Comparison of ENCODE assay signal across 8 mouse cellular contexts in the genomic region with DNA sequence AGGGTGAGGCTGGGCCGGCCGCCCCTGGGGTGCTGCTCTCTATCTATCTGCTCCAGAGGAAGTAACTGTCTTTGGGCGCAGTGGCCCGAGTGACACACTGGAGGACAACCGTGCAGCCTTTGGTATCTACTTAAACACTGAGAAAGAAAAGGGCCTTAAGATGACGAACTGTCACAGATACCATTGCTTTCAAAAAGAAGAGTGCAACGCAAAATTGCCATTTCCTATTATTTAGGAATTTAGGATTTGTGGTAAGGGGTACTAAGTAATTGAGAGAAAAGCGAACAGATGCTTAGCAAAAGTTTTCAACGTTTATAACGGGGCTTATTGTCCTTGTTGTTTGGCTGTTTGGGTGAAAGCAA.
DNase-seq lines count a peak whose midpoint lies in the region; ATAC-seq and TF ChIP-seq lines count a peak whose summit lies in the region.

No protein-coding gene starts in this region.

- no peaks in the 10 kb centered on the region for H3K27me3 ChIP-seq in heart, embryonic 11.5 days (ENCODE audit: control insufficient read depth, insufficient read depth, low read length)
- H3K27me3 ChIP-seq in ES-Bruce4 (ENCODE audit: control insufficient read depth, insufficient read depth, low read length, poor library complexity, severe bottlenecking) = peaks cover 6% of the 10 kb centered on the region
- H3K27me3 ChIP-seq in forebrain, postnatal 0 days (ENCODE audit: insufficient read depth, low read length) = no peaks in the 10 kb centered on the region

- H3K36me3 ChIP-seq in heart, embryonic 11.5 days (ENCODE audit: control insufficient read depth, insufficient read depth, low read length) = no peaks in the 10 kb centered on the region
- H3K36me3 ChIP-seq in ES-Bruce4 (ENCODE audit: control insufficient read depth, insufficient read depth, low read length, poor library complexity, severe bottlenecking) = no peaks in the 10 kb centered on the region
- no peaks in the 10 kb centered on the region for H3K36me3 ChIP-seq in forebrain, postnatal 0 days (ENCODE audit: insufficient read depth)

- H3K9me3 ChIP-seq in heart, embryonic 11.5 days (replicated peaks; ENCODE audit: control insufficient read depth, low read length) = no peaks in the 10 kb centered on the region
- H3K9me3 ChIP-seq in ES-Bruce4 (replicated peaks; ENCODE audit: control insufficient read depth, insufficient read depth, low read length, poor library complexity, severe bottlenecking) = no peaks in the 10 kb centered on the region
- H3K9me3 ChIP-seq in forebrain, postnatal 0 days (ENCODE audit: low read length) = no peaks in the 10 kb centered on the region

- intact Hi-C loops in left cerebral cortex, postnatal 10 days (cut with DNase I) = loop anchor here (10.0 kb wide), 1 partner anchor 148 kb away; no protein-coding TSS in a partner anchor

- peak overlapping the region; percentile 91; the same call in 1 of the 2 replicates for H3K27ac ChIP-seq in heart, embryonic 11.5 days (ENCODE audit: low read depth, low read length)
- no peak overlapping the region for H3K27ac ChIP-seq in ES-Bruce4 (ENCODE audit: insufficient read depth, low read length)
- peak overlapping the region; percentile 100 for H3K27ac ChIP-seq in forebrain, postnatal 0 days (ENCODE audit: low read depth, low read length)

- no peak; the same call in 1 of the 2 replicates for ATAC-seq in heart, embryonic 11.5 days (replicated peaks; ENCODE audit: insufficient number of reproducible peaks, low FRiP score, low TSS enrichment)
- peak; percentile 17 for ATAC-seq in forebrain, postnatal 0 days
- ATAC-seq in erythroid progenitor cell, adult 5-6 weeks (replicated peaks; ENCODE audit: low FRiP score, poor library complexity, severe bottlenecking) = no peak

- no peak for TF ChIP-seq EP300 in ES-Bruce4 (IDR thresholded peaks at IDR 0.05; ENCODE audit: insufficient read depth, low read depth, low read length)

- peak overlapping the region; percentile 86 for H3K9ac ChIP-seq in heart, embryonic 11.5 days (ENCODE audit: low read depth, low read length)
- H3K9ac ChIP-seq in ES-Bruce4 (ENCODE audit: low read depth, poor library complexity, severe bottlenecking) = peak overlapping the region; percentile 59
- peak overlapping the region; percentile 99 for H3K9ac ChIP-seq in forebrain, postnatal 0 days

- no peak for DNase-seq in heart, postnatal 4 days
- DNase-seq in forebrain, postnatal 0 days = peak; percentile 74
- peak; percentile 17 for DNase-seq in lung, postnatal 36 days
- no peak for DNase-seq in left cerebral cortex, postnatal 10 days (ENCODE audit: extremely low spot score in 1 of 2, low spot score in 2 of 2)
- DNase-seq in adrenal gland, postnatal 36 days = no peak

- peaks cover 3% of the 10 kb centered on the region; the same call in 1 of the 2 replicates for H3K4me1 ChIP-seq in heart, embryonic 11.5 days (ENCODE audit: control insufficient read depth, insufficient read depth, low read length)
- H3K4me1 ChIP-seq in ES-Bruce4 (ENCODE audit: control insufficient read depth, insufficient read depth, low read length) = no peaks in the 10 kb centered on the region
- H3K4me1 ChIP-seq in forebrain, postnatal 0 days (ENCODE audit: insufficient read depth) = peaks cover 30% of the 10 kb centered on the region

- WGBS in heart, embryonic 11.5 days (ENCODE audit: insufficient replicate concordance) = 10% methylated on average over 10 of the region's 10 CpGs
- WGBS in forebrain, postnatal 0 days = 5% methylated on average over 10 of the region's 10 CpGs

- peak overlapping the region; percentile 83 for H3K4me3 ChIP-seq in heart, embryonic 11.5 days (ENCODE audit: low read depth, low read length)
- peak overlapping the region; percentile 35 for H3K4me3 ChIP-seq in ES-Bruce4 (ENCODE audit: low read depth, low read length)
- H3K4me3 ChIP-seq in forebrain, postnatal 0 days (ENCODE audit: low read depth, low read length) = peak overlapping the region; percentile 87

- H3K4me2 ChIP-seq in heart, embryonic 11.5 days = peak overlapping the region; percentile 83
- peak overlapping the region; percentile 88 for H3K4me2 ChIP-seq in forebrain, postnatal 0 days (ENCODE audit: low read depth)

- no peak for TF ChIP-seq CTCF in ES-Bruce4 (IDR thresholded peaks at IDR 0.05; ENCODE audit: low read depth, low read length)
- no peak for TF ChIP-seq CTCF in forebrain, postnatal 0 days (IDR thresholded peaks at IDR 0.05; ENCODE audit: low read depth)

- TF ChIP-seq POLR2A in ES-Bruce4 (IDR thresholded peaks at IDR 0.05; ENCODE audit: insufficient read depth, low read length) = no peak

Comparison
In these comparisons a context has a peak if more than half of its experiments do, and no peak if none do; other contexts are left out.
1. H3K4me3 ChIP-seq: peak in every context shown above with its lines; median percentile 87 in forebrain, postnatal 0 days; 83 in heart, embryonic 11.5 days; 35 in ES-Bruce4.
2. DNase-seq: peak in forebrain, postnatal 0 days (single experiment) and lung, postnatal 36 days (single experiment); none in heart, postnatal 4 days (single experiment), left cerebral cortex, postnatal 10 days (0 of 2) and adrenal gland, postnatal 36 days (0 of 2).
3. Peak in every context shown above with its lines, with median percentiles within 50 percentile points of each other: H3K9ac ChIP-seq.